Mouse (Mus musculus) adrenal gland, adult 8-10 months (tissue): Measurements from ENCODE around the gene Tle3. TPM values are rescaled to one million over a fixed set of nuclear protein-coding genes. Genes with fewer than 3 reads are reported as not detected.

Source experiments
- DNase-seq: peaks from one replicate; pipeline ENCODE4 v3.0.0; 2022
- total RNA-seq, 4 experiments: library from RNA; stranded (reverse); gene quantifications; 2 replicates each; pipeline ENCODE4 v1.2.4; 2022

Gene Tle3
- total RNA-seq, 4 experiments from 2014 or later: 100 to 139 (median 108) TPM

GRCm38 (mm10) chr9:61397130-61397529 is 25.0 kb downstream of the Tle3 start:
- DNase-seq: no peak

GRCm38 (mm10) chr9:61398160-61398559 is 26.0 kb downstream of the Tle3 start:
- no peak for DNase-seq

- DNase-seq: no peak
Measured at GRCm38 (mm10) chr9:61400132-61400531, 28.0 kb downstream of the Tle3 start.

- no peak for DNase-seq
Measured at GRCm38 (mm10) chr9:61401664-61402063, 29.5 kb downstream of the Tle3 start.

- DNase-seq: peak; percentile 79
Measured at GRCm38 (mm10) chr9:61402268-61402667, 30.1 kb downstream of the Tle3 start.

GRCm38 (mm10) chr9:61402716-61403115 is 30.6 kb downstream of the Tle3 start:
- DNase-seq: no peak

- DNase-seq: peak; percentile 73
Measured at GRCm38 (mm10) chr9:61403866-61404614, 31.9 kb downstream of the Tle3 start.

- no peak for DNase-seq
Measured at GRCm38 (mm10) chr9:61404615-61404980, 32.4 kb downstream of the Tle3 start.

- DNase-seq: peak; percentile 81
Measured at GRCm38 (mm10) chr9:61404998-61405621, 32.9 kb downstream of the Tle3 start.

- DNase-seq: no peak
Measured at GRCm38 (mm10) chr9:61406343-61406742, 34.2 kb downstream of the Tle3 start.

GRCm38 (mm10) chr9:61409046-61409445 is 36.9 kb downstream of the Tle3 start:
- DNase-seq: no peak

GRCm38 (mm10) chr9:61413665-61414456 is 41.7 kb downstream of the Tle3 start:
- DNase-seq: no peak

- DNase-seq: peak; percentile 85
Measured at GRCm38 (mm10) chr9:61416571-61416970, 44.4 kb downstream of the Tle3 start.

- no peak for DNase-seq
Measured at GRCm38 (mm10) chr9:61421626-61422025, 49.5 kb downstream of the Tle3 start.

- no peak for DNase-seq
Measured at GRCm38 (mm10) chr9:61424245-61424644, 52.1 kb downstream of the Tle3 start.

GRCm38 (mm10) chr9:61426493-61426892 is 54.3 kb downstream of the Tle3 start:
- no peak for DNase-seq

- DNase-seq: no peak
Measured at GRCm38 (mm10) chr9:61427051-61427450, 54.9 kb downstream of the Tle3 start.

GRCm38 (mm10) chr9:61427901-61428300 is 55.7 kb downstream of the Tle3 start:
- no peak for DNase-seq

- DNase-seq: no peak
Measured at GRCm38 (mm10) chr9:61431830-61432229, 59.7 kb downstream of the Tle3 start.

- DNase-seq: no peak
Measured at GRCm38 (mm10) chr9:61433206-61433605, 61.0 kb downstream of the Tle3 start.

GRCm38 (mm10) chr9:61434062-61434461 is 61.9 kb downstream of the Tle3 start:
- DNase-seq: no peak

- peak; percentile 36 for DNase-seq
Measured at GRCm38 (mm10) chr9:61435191-61435989, 63.2 kb downstream of the Tle3 start.

- no peak for DNase-seq
Measured at GRCm38 (mm10) chr9:61436104-61436503, 63.9 kb downstream of the Tle3 start.
